Mouse (Mus musculus): ENCODE data around the gene Map3k14. TPM values are rescaled to one million over a fixed set of nuclear protein-coding genes. Genes with fewer than 3 reads are reported as not detected.
"Not testable (repeated sequence)": the region's sequence is repeated elsewhere in the genome, so short reads cannot be mapped to it uniquely, and the experiment has no call there.

Map3k14 gene
- polyA plus RNA-seq, 1 experiment from 2014 or later, result 5.0 TPM

DNA sequence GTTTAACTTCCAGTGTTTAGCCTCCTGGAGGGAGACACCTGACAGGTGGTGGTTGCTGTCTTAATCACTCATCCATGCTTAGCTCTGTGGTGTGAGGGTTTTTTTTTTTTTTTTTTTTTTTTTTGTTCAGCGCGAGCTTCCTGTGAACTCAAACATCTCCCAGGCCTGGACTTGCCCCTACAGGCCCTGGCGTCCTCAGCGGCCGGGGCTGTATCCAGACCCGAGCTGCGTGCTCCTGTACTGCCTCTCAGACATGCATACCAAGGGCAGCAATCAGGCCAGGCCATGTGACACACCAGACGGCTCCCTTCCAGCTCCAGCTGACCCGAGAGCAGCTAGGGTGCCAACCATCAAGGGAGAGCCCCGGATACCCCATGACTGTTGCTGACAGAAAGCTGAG, 30.4 kb downstream of the Map3k14 start:
- no peak overlapping the region for H3K9ac ChIP-seq (replicated peaks)
- H3K27me3 ChIP-seq, result no peaks in the 10 kb centered on the region
- no peak overlapping the region for H3K4me2 ChIP-seq (replicated peaks)
- H3K27ac ChIP-seq, result no peak overlapping the region
- peaks cover 5% of the 10 kb centered on the region; the same call in 1 of the 2 replicates for H3K4me1 ChIP-seq (replicated peaks)
- WGBS, result 93% methylated on average over 10 of the region's 10 CpGs
- no peak for ATAC-seq
- H3K4me3 ChIP-seq (replicated peaks), result no peak overlapping the region
- H3K9me3 ChIP-seq, result no peaks in the 10 kb centered on the region
- peaks cover 57% of the 10 kb centered on the region for H3K36me3 ChIP-seq

DNA sequence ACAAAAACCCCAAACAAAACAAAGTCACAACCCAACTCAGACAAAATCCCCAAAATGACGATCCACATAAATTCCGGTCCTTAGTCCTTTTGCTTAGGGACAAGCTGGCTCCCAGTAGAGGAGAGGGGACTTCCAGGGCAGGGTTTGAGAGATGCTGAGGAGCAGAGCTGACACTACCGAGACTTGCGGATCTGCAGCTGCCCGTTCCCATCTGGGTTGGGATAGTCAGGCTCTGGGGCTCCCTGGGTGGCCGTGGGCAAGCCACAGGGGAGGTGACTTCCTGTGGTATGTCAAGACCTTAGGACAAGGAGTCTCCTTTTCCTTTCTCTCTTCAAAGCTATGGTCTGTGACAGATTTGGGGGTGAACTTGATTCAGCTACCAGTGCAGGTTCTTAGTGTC, 30.8 kb downstream of the Map3k14 start:
- H3K4me3 ChIP-seq (replicated peaks), result no peak overlapping the region
- 85% methylated on average over 6 of the region's 6 CpGs for WGBS
- H3K4me1 ChIP-seq (replicated peaks), result 0 out of 2 replicates have a peak, but pooled peaks cover under 1% of the 10 kb centered on the region
- no peak overlapping the region for H3K9ac ChIP-seq (replicated peaks)
- H3K9me3 ChIP-seq, result no peaks in the 10 kb centered on the region
- ATAC-seq, result no peak
- H3K27me3 ChIP-seq, result no peaks in the 10 kb centered on the region
- no peak overlapping the region for H3K27ac ChIP-seq
- H3K36me3 ChIP-seq, result peaks cover 56% of the 10 kb centered on the region
- H3K4me2 ChIP-seq (replicated peaks), result no peak overlapping the region

DNA sequence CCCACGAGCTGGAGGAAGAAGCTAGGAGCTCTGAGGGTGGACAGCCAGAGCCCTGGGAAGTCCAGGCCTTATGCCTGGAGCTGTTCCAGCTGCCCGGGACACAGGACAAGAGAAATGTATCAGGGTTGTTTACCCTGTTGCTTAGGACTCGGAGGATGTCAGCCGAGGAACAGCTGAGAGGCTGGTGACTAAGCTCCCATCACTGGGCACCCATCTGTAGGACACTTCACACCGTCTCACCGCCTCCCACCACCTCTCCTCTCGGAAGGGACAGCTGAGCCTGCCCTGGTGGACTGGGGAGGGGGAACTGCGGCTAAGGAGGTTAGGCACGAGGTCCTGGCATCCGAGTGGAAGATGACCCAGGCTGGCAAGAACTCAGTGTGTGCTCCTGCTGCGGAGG, 31.6 kb downstream of the Map3k14 start:
- H3K4me3 ChIP-seq (replicated peaks), result no peak overlapping the region
- H3K4me2 ChIP-seq (replicated peaks), result no peak overlapping the region
- no peaks in the 10 kb centered on the region for H3K9me3 ChIP-seq
- 0 out of 2 replicates have a peak overlapping the region, but pooled peaks have one; percentile 40 for H3K9ac ChIP-seq (replicated peaks)
- no peak overlapping the region for H3K27ac ChIP-seq
- H3K4me1 ChIP-seq (replicated peaks), result no peaks in the 10 kb centered on the region
- peaks cover 58% of the 10 kb centered on the region for H3K36me3 ChIP-seq
- H3K27me3 ChIP-seq, result no peaks in the 10 kb centered on the region
- ATAC-seq, result no peak
- WGBS, result 80% methylated on average over 11 of the region's 11 CpGs

DNA sequence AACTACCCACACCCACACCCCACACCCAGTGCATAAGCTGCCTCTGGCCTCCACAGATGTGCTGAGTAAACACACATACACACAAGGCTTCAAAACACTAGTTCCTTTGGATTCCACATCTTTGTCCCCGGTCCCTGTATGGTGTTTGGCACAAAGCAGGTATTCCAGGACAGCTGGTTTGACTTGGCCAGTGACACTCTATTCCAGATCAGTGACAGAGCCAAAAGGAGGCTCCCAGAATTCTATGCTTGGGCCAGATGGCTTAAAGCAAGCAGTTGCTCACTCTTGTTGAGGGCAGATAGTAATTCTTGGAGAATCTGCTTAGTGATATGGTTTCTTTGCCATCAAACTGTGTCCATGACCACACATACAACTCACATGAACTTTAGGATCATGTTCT, 32.8 kb downstream of the Map3k14 start:
- Histone ChIP-seq H3K9ac (replicated peaks) (no peak overlapping the region), H3K27me3 (no peaks in the 10 kb centered on the region), H3K9me3 (no peaks in the 10 kb centered on the region), H3K4me3 (replicated peaks) (no peak overlapping the region), H3K4me1 (replicated peaks) (no peaks in the 10 kb centered on the region), H3K36me3 (peaks cover 59% of the 10 kb centered on the region), H3K4me2 (replicated peaks) (no peak overlapping the region), H3K27ac (no peak overlapping the region)
- WGBS, result 85% methylated on average over 1 of the region's 1 CpGs
- no peak for ATAC-seq

DNA sequence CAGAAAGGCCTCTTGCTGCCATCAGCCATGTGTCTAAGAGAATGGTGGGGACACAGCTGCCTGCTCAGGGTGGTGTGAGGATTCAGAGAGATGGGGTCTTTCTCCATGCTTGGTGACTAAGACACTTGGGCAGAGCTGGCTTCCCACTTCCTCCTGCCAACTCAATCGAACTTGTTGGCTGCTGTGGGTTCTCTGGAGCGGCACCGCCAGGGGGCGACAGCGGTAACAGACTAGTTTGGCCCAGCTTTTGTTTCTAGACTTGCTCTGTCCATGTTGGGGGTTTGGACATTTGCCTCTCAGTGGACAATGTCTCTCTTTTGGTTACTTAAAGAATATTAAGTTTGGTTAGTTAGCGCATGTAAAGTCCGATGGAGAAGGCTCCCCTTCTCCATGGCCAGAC, 34.3 kb downstream of the Map3k14 start:
- WGBS, result 32% methylated on average over 7 of the region's 7 CpGs

DNA sequence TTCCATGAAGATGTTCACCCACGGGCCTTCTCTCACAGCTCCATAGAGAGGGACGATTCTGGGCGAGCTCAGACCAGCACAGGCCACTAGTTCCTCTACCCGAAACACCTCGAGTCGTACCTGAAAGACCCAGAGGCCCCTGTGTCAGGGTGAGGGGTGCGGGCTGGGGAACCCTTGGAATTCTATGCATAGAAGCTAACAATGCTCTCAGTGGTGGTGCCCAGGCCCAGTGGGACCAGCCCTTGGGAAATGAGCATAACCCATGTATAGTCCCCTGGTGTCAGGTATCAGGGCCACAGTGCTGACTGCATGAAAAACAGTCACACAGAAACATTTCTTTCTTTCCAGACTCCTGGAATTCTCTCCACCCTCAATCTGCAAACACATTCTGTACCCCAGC, 35.9 kb downstream of the Map3k14 start:
- H3K4me1 ChIP-seq (replicated peaks), result no peaks in the 10 kb centered on the region
- 99% methylated on average over 7 of the region's 7 CpGs for WGBS
- ATAC-seq, result no peak
- H3K4me2 ChIP-seq (replicated peaks), result no peak overlapping the region
- no peaks in the 10 kb centered on the region for H3K27me3 ChIP-seq
- H3K27ac ChIP-seq, result no peak overlapping the region
- H3K36me3 ChIP-seq, result peaks cover 53% of the 10 kb centered on the region
- H3K9me3 ChIP-seq, result no peaks in the 10 kb centered on the region
- no peak overlapping the region for H3K4me3 ChIP-seq (replicated peaks)
- H3K9ac ChIP-seq (replicated peaks), result no peak overlapping the region

More for the DNA sequence above, 34.3 kb downstream of the Map3k14 start:
- Histone ChIP-seq H3K4me3 (replicated peaks) (no peak overlapping the region), H3K9ac (replicated peaks) (no peak overlapping the region), H3K27me3 (no peaks in the 10 kb centered on the region), H3K4me2 (replicated peaks) (no peak overlapping the region), H3K27ac (no peak overlapping the region), H3K4me1 (replicated peaks) (no peaks in the 10 kb centered on the region), H3K9me3 (no peaks in the 10 kb centered on the region), H3K36me3 (peaks cover 55% of the 10 kb centered on the region)
- ATAC-seq, result no peak

DNA sequence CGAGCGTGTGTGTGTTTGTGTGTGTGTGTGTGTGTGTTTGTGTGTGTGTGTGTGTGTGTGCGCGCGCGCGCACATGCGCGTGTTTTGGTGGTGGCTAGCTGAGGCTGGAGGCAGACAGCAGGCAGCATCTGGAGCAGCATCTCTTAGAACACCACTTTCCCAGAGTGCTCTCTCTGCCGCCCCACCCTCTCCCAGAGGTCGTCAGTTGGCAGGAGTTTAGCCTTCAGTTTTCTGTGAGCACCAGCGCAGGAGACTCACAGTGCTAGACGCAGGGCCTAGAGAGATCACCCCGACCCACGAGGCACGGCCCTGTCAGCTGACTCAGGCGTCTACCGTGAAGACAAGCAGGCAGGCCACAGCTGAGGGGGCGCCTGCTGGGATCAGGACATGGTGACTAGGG, 36.6 kb downstream of the Map3k14 start:
- no peaks in the 10 kb centered on the region for H3K27me3 ChIP-seq
- H3K9ac ChIP-seq (replicated peaks), result no peak overlapping the region
- 86% methylated on average over 19 of the region's 19 CpGs for WGBS
- H3K27ac ChIP-seq, result no peak overlapping the region
- no peaks in the 10 kb centered on the region for H3K9me3 ChIP-seq
- H3K4me3 ChIP-seq (replicated peaks), result no peak overlapping the region
- H3K36me3 ChIP-seq, result peaks cover 54% of the 10 kb centered on the region
- no peak for ATAC-seq
- no peaks in the 10 kb centered on the region for H3K4me1 ChIP-seq (replicated peaks)
- no peak overlapping the region for H3K4me2 ChIP-seq (replicated peaks)

DNA sequence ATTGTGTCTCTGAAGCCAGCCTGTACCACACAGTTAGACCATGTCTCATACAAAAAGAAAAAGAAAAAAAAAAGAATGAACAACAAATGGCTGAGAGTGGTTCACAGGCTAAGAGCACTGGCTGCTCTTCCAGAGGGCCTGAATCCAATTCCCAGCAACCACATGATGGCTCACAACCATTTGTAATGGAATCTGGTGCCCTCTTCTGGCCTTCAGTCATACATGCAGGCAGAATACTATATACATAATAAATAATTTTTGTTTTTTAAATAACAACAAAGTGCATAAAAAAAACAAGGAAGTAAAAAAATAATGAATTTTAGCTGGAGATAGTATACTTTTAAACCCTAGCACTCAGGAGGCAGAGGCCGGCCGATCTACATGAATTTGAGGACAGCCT, 37.7 kb downstream of the Map3k14 start:
- Histone ChIP-seq H3K36me3 (peaks cover 62% of the 10 kb centered on the region), H3K27ac (no peak overlapping the region), H3K4me3 (replicated peaks) (no peak overlapping the region), H3K4me1 (replicated peaks) (no peaks in the 10 kb centered on the region), H3K9ac (replicated peaks) (no peak overlapping the region), H3K4me2 (replicated peaks) (no peak overlapping the region), H3K27me3 (no peaks in the 10 kb centered on the region), H3K9me3 (no peaks in the 10 kb centered on the region)
- WGBS, result 97% methylated on average over 2 of the region's 2 CpGs
- ATAC-seq, result no peak

DNA sequence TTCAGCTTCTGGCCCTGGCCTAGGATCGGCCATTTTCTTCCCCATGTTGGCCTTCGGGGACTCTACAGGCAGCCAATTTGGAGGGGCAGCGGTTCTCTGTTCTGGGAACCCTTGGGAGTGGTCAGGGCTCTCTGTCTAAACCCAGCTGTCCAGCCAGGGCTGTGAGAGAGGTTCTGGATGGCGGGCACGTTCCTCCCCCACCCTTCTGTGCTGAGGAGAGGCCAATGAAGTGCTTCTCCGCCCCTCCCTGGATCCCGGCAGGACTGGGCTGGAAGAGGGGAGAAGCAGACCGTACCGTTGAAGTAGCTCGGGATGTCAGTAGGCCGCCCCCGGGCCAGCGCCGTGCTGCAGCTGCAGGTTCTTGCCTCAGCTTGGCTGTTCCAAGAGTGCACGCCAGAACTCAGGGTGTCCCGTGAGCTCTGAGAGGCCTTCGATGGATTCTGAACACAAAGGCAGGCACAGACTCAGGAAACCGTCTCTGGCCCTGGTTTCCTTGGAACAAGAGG, 43.3 kb downstream of the Map3k14 start:
- no peak overlapping the region for H3K27ac ChIP-seq
- no peaks in the 10 kb centered on the region for H3K9me3 ChIP-seq
- H3K27me3 ChIP-seq, result peaks cover 7% of the 10 kb centered on the region
- ATAC-seq, result no peak
- H3K4me1 ChIP-seq (replicated peaks), result no peaks in the 10 kb centered on the region
- H3K9ac ChIP-seq (replicated peaks), result no peak overlapping the region
- peaks cover 85% of the 10 kb centered on the region for H3K36me3 ChIP-seq
- WGBS, result 67% methylated on average over 18 of the region's 18 CpGs
- H3K4me2 ChIP-seq (replicated peaks), result no peak overlapping the region
- no peak overlapping the region for H3K4me3 ChIP-seq (replicated peaks)

DNA sequence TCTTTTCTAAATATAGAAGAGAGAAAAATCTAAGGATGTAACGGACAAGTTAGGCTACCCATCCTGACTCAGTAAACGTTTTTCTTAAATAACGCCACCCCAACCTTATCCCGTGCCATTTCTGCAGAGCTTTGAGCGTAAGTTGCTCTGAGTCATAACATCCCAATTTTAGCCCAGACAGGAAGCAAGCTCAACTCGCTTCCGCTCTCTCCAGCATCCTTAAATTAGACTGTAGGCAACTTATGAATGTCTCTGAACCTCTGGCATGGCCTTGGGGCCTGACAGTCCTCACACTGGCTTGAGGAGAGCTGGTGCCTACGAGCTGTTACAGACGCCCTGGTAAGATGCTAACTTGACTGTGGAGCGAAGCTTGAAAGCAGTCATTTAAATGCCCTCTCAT, 43.8 kb downstream of the Map3k14 start:
- Histone ChIP-seq H3K9ac (replicated peaks) (no peak overlapping the region), H3K4me2 (replicated peaks) (no peak overlapping the region), H3K4me1 (replicated peaks) (peaks cover 2% of the 10 kb centered on the region), H3K36me3 (peaks cover 80% of the 10 kb centered on the region), H3K9me3 (no peaks in the 10 kb centered on the region), H3K4me3 (replicated peaks) (no peak overlapping the region), H3K27me3 (peaks cover 8% of the 10 kb centered on the region), H3K27ac (no peak overlapping the region)
- 92% methylated on average over 10 of the region's 10 CpGs for WGBS
- no peak for ATAC-seq

DNA sequence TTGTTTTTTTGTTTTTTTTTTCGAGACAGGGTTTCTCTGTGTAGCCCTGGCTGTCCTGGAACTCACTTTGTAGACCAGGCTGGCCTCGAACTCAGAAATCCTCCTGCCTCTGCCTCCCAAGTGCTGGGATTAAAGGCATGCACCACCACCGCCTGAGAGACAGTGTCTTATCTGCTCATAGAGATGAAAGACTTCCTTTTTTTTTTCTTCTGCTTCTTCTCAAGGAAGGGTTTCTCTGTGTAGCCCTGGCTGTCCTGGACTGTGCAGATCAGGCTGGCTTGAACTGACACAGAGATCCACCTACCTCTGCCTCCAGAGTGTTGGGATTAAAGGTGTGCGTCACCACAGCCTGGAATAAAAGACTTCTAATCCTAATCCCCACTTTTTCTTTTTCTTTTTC, 44.6 kb downstream of the Map3k14 start:
- 87% methylated on average over 4 of the region's 4 CpGs for WGBS
- ATAC-seq, result not testable (repeated sequence)

DNA sequence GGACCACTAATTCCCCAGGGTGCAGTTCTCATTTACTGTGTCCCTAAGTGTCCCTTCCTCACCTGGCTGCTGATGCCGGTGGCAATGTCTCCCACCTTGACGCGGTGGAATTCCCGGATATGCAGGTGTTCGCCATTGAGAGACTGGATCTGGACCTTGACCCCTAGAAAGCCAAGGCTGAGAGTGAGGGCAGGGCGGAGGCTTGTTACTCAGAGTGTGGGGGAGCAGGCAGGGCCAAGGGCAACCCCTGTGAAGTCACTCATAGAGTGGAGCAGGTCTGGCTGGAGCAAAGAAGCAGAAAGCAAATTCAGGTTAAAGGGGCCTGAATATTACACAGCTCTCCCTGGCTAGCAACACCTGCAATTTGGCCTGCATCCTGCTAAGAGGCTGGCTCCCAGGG, 45.8 kb downstream of the Map3k14 start:
- Histone ChIP-seq H3K36me3 (peaks cover 65% of the 10 kb centered on the region), H3K4me1 (replicated peaks) (peaks cover 6% of the 10 kb centered on the region), H3K9me3 (no peaks in the 10 kb centered on the region), H3K4me3 (replicated peaks) (no peak overlapping the region), H3K27me3 (peaks cover 13% of the 10 kb centered on the region), H3K4me2 (replicated peaks) (no peak overlapping the region), H3K9ac (replicated peaks) (0 out of 2 replicates have a peak overlapping the region, but pooled peaks have one; percentile 1), H3K27ac (no peak overlapping the region)
- ATAC-seq, result no peak
- 95% methylated on average over 6 of the region's 6 CpGs for WGBS

More for the DNA sequence above, 44.6 kb downstream of the Map3k14 start:
- not testable (repeated sequence) for H3K4me3 ChIP-seq (replicated peaks); H3K9ac ChIP-seq (replicated peaks); H3K27me3 ChIP-seq; H3K4me2 ChIP-seq (replicated peaks); H3K27ac ChIP-seq; H3K9me3 ChIP-seq; H3K4me1 ChIP-seq (replicated peaks)
- peaks cover 78% of the 10 kb centered on the region for H3K36me3 ChIP-seq

DNA sequence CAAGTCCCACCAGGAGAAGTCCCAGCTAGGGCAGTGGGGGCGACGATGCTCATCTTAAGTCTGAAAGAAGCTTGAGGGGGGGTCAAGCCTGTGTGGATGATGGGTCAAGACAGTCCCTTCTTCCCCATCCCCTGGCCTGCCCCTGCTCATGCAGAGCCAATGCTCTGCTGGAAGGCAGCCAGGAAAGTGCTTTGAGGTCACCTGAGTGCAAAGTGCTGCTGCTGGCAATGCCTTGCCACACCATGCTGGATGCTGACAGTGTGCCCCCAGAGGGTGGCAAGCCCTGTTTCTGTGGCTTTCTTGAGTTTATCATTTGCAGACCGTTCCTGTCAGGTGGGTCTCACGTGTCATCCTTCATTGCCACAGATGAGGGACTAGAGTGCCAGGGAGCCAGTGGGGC, 47.3 kb downstream of the Map3k14 start:
- peaks cover 16% of the 10 kb centered on the region for H3K27me3 ChIP-seq
- no peak overlapping the region for H3K4me2 ChIP-seq (replicated peaks)
- no peak for ATAC-seq
- WGBS, result 81% methylated on average over 4 of the region's 4 CpGs
- no peak overlapping the region for H3K27ac ChIP-seq
- no peaks in the 10 kb centered on the region for H3K9me3 ChIP-seq
- peaks cover 51% of the 10 kb centered on the region for H3K36me3 ChIP-seq
- peaks cover 6% of the 10 kb centered on the region for H3K4me1 ChIP-seq (replicated peaks)
- no peak overlapping the region for H3K4me3 ChIP-seq (replicated peaks)
- H3K9ac ChIP-seq (replicated peaks), result no peak overlapping the region

Measured in midbrain, embryonic 13.5 days (tissue).